Mouse (Mus musculus) c-Kit-negative CD71-positive TER-119-positive erythroid progenitor cells, embryonic 14.5 days (primary cell): ENCODE measurements around the gene Arhgef28.
A peak's percentile ranks its signal among the peaks of the same experiment; 100 is the strongest.

Experiments used
- DNase-seq: peaks from one replicate; pipeline ENCODE4 v3.0.0-alpha.2; 2013; ENCODE audit warnings: low read depth, low spot score

Gene Arhgef28

GRCm38 (mm10) chr13:97966077-97966476 is 240.2 kb downstream of the Arhgef28 start:
- no peak for DNase-seq

GRCm38 (mm10) chr13:97964892-97965424 is 241.3 kb downstream of the Arhgef28 start:
- DNase-seq = no peak

- no peak for DNase-seq
These were observed 246.1 kb downstream of the Arhgef28 start for GRCm38 (mm10) chr13:97960142-97960541.

- no peak for DNase-seq
These were observed 246.8 kb downstream of the Arhgef28 start for GRCm38 (mm10) chr13:97959394-97959888.

- DNase-seq = no peak
These were observed 250.5 kb downstream of the Arhgef28 start for GRCm38 (mm10) chr13:97955759-97956158.

GRCm38 (mm10) chr13:97954956-97955496 is 251.2 kb downstream of the Arhgef28 start:
- no peak for DNase-seq

- DNase-seq = no peak
These were observed 252.2 kb downstream of the Arhgef28 start for GRCm38 (mm10) chr13:97954051-97954450.

- DNase-seq = no peak
These were observed 252.7 kb downstream of the Arhgef28 start for GRCm38 (mm10) chr13:97953526-97953925.

- DNase-seq = no peak
These were observed 257.4 kb downstream of the Arhgef28 start for GRCm38 (mm10) chr13:97948856-97949255.

GRCm38 (mm10) chr13:97947598-97947997 is 258.6 kb downstream of the Arhgef28 start:
- DNase-seq = no peak

- DNase-seq = no peak
These were observed 259.8 kb downstream of the Arhgef28 start for GRCm38 (mm10) chr13:97946422-97946821.

GRCm38 (mm10) chr13:97941909-97942680 is 264.1 kb downstream of the Arhgef28 start:
- no peak for DNase-seq

GRCm38 (mm10) chr13:97941099-97941498 is 265.1 kb downstream of the Arhgef28 start:
- no peak for DNase-seq

- no peak for DNase-seq
These were observed 266.6 kb downstream of the Arhgef28 start for GRCm38 (mm10) chr13:97939433-97940160.

- peak; percentile 56 for DNase-seq
These were observed 267.5 kb downstream of the Arhgef28 start for GRCm38 (mm10) chr13:97938596-97939297.

GRCm38 (mm10) chr13:97937919-97938318 is 268.3 kb downstream of the Arhgef28 start:
- peak; percentile 45 for DNase-seq

GRCm38 (mm10) chr13:97928135-97928497 is 278.1 kb downstream of the Arhgef28 start:
- no peak for DNase-seq

GRCm38 (mm10) chr13:97927376-97928134 is 278.7 kb downstream of the Arhgef28 start:
- DNase-seq = no peak

GRCm38 (mm10) chr13:97926371-97926770 is 279.9 kb downstream of the Arhgef28 start:
- DNase-seq = no peak

- DNase-seq = no peak
These were observed 283.2 kb downstream of the Arhgef28 start for GRCm38 (mm10) chr13:97923009-97923408.

- DNase-seq = no peak
These were observed 286.6 kb downstream of the Arhgef28 start for GRCm38 (mm10) chr13:97919590-97919989.
